Mouse (Mus musculus) brain, embryonic 14.5 days (tissue): ENCODE results near the gene Vps8.

ENCODE experiments used
- CTCF ChIP-seq: fragments of 200-500 bp; IDR thresholded peaks from 2 replicates; pipeline ENCODE4 v1.5.1; 2012; ENCODE audit warnings: inconsistent platforms, mild to moderate bottlenecking, moderate library complexity, borderline replicate concordance; ENCODE audit not compliant: insufficient read depth, insufficient read length; ENCODE audit errors: extremely low read depth
- POLR2A ChIP-seq: fragments of 200-500 bp; IDR thresholded peaks from 2 replicates; pipeline ENCODE4 v1.6.1; 2012; ENCODE audit warnings: mild to moderate bottlenecking, inconsistent platforms, borderline replicate concordance; ENCODE audit not compliant: poor library complexity, insufficient read depth, insufficient read length, severe bottlenecking; ENCODE audit errors: extremely low read depth

- no peak for TF ChIP-seq CTCF
- no peak for TF ChIP-seq POLR2A
These were observed 232.4 kb downstream of the Vps8 start for GRCm38 (mm10) chr16:21655291-21655690.
